Mouse (Mus musculus): Measurements from ENCODE around the gene Mocs2. TPM values are rescaled to one million over a fixed set of nuclear protein-coding genes. Genes with fewer than 3 reads are reported as not detected.

Gene Mocs2
- polyA plus RNA-seq, 1 experiment, result not detected

GRCm38 (mm10) chr13:114874738-114875137 is 56.7 kb downstream of the Mocs2 start:
- Histone ChIP-seq H3K4me3 (ENCODE audit: insufficient read depth, low read depth, low read length) (no peak overlapping the region), H3K4me1 (ENCODE audit: control insufficient read depth, insufficient read depth, low read length) (no peaks in the 10 kb centered on the region), H3K27ac (ENCODE audit: insufficient read depth, low read depth, low read length) (no peak overlapping the region)
- TF ChIP-seq POLR2A (IDR thresholded peaks at IDR 0.05; ENCODE audit: insufficient read depth, low read depth, low read length), result no peak
- TF ChIP-seq CTCF (IDR thresholded peaks at IDR 0.05; ENCODE audit: insufficient read depth, low read depth, low read length), result no peak
- 94% methylated on average over 6 of the region's 6 CpGs for WGBS

GRCm38 (mm10) chr13:114876005-114876520 is 58.0 kb downstream of the Mocs2 start:
- H3K4me1 ChIP-seq (ENCODE audit: control insufficient read depth, insufficient read depth, low read length), result no peaks in the 10 kb centered on the region
- no peak overlapping the region for H3K4me3 ChIP-seq (ENCODE audit: insufficient read depth, low read depth, low read length)
- H3K27ac ChIP-seq (ENCODE audit: insufficient read depth, low read depth, low read length), result no peak overlapping the region
- no peak for TF ChIP-seq CTCF (IDR thresholded peaks at IDR 0.05; ENCODE audit: insufficient read depth, low read depth, low read length)
- TF ChIP-seq POLR2A (IDR thresholded peaks at IDR 0.05; ENCODE audit: insufficient read depth, low read depth, low read length), result no peak
- WGBS, result 95% methylated on average over 2 of the region's 2 CpGs

GRCm38 (mm10) chr13:114878667-114879066 is 60.6 kb downstream of the Mocs2 start:
- Histone ChIP-seq H3K4me1 (ENCODE audit: control insufficient read depth, insufficient read depth, low read length) (no peaks in the 10 kb centered on the region), H3K4me3 (ENCODE audit: insufficient read depth, low read depth, low read length) (no peak overlapping the region), H3K27ac (ENCODE audit: insufficient read depth, low read depth, low read length) (no peak overlapping the region)
- WGBS, result 92% methylated on average over 11 of the region's 11 CpGs
- no peak for TF ChIP-seq CTCF (IDR thresholded peaks at IDR 0.05; ENCODE audit: insufficient read depth, low read depth, low read length)
- no peak for TF ChIP-seq POLR2A (IDR thresholded peaks at IDR 0.05; ENCODE audit: insufficient read depth, low read depth, low read length)

Other genes with a start within 250 kb of the Mocs2 start
- gene Itga2, start 113.9 kb downstream of the Mocs2 start, polyA plus RNA-seq (2012; ENCODE audit: insufficient read depth, insufficient read length, low replicate concordance, missing spikeins), result not detected in 2 replicates

All from olfactory bulb, adult 2 months (tissue).